Mouse (Mus musculus) B cell, adult 67 days (primary cell): ENCODE data around the gene Hist1h4c. TPM values are rescaled to one million over a fixed set of nuclear protein-coding genes. Genes with fewer than 3 reads are reported as not detected.

ENCODE experiments used
- total RNA-seq, 2 experiments: library from RNA; stranded (reverse); gene quantifications; 4 replicates each; pipeline ENCODE4 v1.2.4; 2023

The Hist1h4c gene
- 100 to 1,000 TPM; 222 to 255 TPM for total RNA-seq

GRCm38 (mm10) chr13:23698300-23698693, at the start of gene Hist1h4c:
TSS of gene Hist1h4c (minus strand) at chr13:23698454.

DNA sequence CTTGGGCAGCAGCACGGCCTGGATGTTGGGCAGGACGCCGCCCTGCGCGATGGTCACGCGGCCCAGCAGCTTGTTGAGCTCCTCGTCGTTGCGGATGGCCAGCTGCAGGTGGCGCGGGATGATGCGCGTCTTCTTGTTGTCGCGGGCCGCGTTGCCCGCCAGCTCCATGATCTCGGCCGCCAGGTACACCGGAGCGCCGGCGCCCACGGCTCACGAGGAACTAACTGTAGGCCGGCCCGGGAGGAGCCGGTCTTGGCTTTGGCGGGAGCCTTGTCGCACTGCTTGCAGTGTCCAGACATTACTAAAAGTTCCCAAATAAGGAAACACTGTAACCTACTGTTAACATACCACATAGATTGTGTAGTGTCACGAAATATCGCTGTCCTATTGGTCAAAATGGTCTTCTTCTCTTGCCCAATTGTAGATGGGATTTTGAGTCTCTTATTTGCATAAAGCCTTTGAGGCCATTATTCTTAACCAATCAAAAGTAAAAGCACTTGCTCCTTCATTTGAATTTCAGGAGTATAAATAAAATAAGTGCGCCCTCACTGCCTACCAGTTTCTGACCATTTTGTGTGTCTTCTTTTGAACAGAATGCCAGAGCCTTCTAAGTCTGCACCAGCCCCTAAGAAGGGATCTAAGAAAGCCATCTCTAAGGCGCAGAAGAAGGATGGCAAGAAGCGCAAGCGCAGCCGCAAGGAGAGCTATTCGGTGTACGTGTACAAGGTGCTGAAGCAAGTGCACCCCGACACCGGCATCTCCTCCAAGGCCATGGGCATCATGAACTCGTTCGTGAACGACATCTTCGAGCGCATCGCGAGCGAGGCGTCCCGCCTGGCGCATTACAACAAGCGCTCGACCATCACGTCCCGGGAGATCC, 48.2 kb upstream of the Hist1h4c start, which contains the start of gene Hist1h2bb:
TSS of gene Hist1h2bb (plus strand) at position 534 of the 880 bp plus-strand sequence.

GRCm38 (mm10) chr13:23745381-23746161, 47.3 kb upstream of the Hist1h4c start, which contains the start of gene Hist1h3c:
TSS of gene Hist1h3c (minus strand) at chr13:23745602.

GRCm38 (mm10) chr13:23738677-23739068, 40.4 kb upstream of the Hist1h4c start, which contains the start of gene Hist1h1c:
TSS of gene Hist1h1c (plus strand) at chr13:23738808.

GRCm38 (mm10) chr13:23710374-23711089, 12.3 kb upstream of the Hist1h4c start, which contains the start of gene Hfe:
TSS of gene Hfe (minus strand) at chr13:23710854.

DNA sequence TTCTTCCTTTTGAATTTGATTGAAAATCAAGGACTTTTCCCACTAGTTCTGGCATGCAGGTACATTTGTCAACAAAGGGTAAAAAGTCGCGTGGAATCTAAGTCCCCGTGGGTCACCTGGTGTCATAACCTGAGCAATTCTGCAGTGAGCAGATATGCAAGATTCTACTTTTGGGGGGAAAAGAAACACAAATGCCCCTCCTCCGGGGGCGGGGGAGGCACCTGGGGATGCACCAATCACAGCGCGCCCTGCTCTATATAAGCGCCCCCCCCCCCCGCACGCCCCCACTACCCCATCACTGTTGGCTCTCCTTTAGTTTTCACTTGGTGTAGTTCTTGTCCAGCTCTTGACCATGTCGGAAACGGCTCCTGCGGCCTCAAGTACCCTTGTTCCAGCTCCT, 2.7 kb downstream of the Hist1h4c start, which contains the start of gene Hist1h1t:
TSS of gene Hist1h1t (plus strand) at position 301 of the 400 bp plus-strand sequence.

GRCm38 (mm10) chr13:23683755-23684281, 14.4 kb downstream of the Hist1h4c start, which contains the start of the genes Hist1h2ac and Hist1h2bc:
TSS of gene Hist1h2ac (minus strand) at chr13:23683948.
TSS of gene Hist1h2bc (plus strand) at chr13:23684199.

Other genes with a start within 250 kb of the Hist1h4c start
- gene Btn1a1, start 232.6 kb downstream of the Hist1h4c start, total RNA-seq, result not detected
- under 1 TPM; 0.65 to 0.67 TPM for gene Btn2a2, start 209.6 kb downstream of the Hist1h4c start, total RNA-seq
- gene Hist1h4h, start 167.4 kb downstream of the Hist1h4c start, total RNA-seq, result 100 to 1,000 TPM; 457 TPM
- 10 to 100 TPM; 21.3 to 28.8 TPM for gene Hist1h2af, start 164.5 kb downstream of the Hist1h4c start, total RNA-seq
- gene Hist1h3g, start 163.0 kb downstream of the Hist1h4c start, total RNA-seq, result 1 to 10 TPM; 1.4 to 6.9 TPM
- gene Hist1h2bh, start 155.1 kb downstream of the Hist1h4c start, total RNA-seq, result 10 to 100 TPM; 10.0 to 13.0 TPM
- 100 to 1,000 TPM; 111 to 119 TPM for gene Hist1h3f, start 154.4 kb downstream of the Hist1h4c start, total RNA-seq
- gene Hist1h4f, start 146.8 kb downstream of the Hist1h4c start, total RNA-seq, result 10 to 100 TPM; 55.2 to 82.9 TPM
- 10 to 100 TPM; 31.1 to 36.2 TPM for gene Hist1h1d, start 145.2 kb downstream of the Hist1h4c start, total RNA-seq
- 100 to 1,000 TPM; 326 to 342 TPM for gene Hist1h3e, start 136.1 kb downstream of the Hist1h4c start, total RNA-seq
- gene Hist1h2ae, start 127.2 kb downstream of the Hist1h4c start, total RNA-seq, result 10 to 100 TPM; 29.2 to 42.2 TPM
- 100 to 1,000 TPM; 649 to 669 TPM for gene Hist1h2bg, start 127.1 kb downstream of the Hist1h4c start, total RNA-seq
- gene Hist1h2bf, start 124.3 kb downstream of the Hist1h4c start, total RNA-seq, result 100 to 1,000 TPM; 327 to 367 TPM
- 10 to 100 TPM; 42.6 to 61.1 TPM for gene Hist1h2ad, start 124.1 kb downstream of the Hist1h4c start, total RNA-seq
- gene Hist1h3d, start 122.7 kb downstream of the Hist1h4c start, total RNA-seq, result 10 to 100 TPM; 40.0 to 45.0 TPM
- 100 to 1,000 TPM; 183 to 195 TPM for gene Hist1h4d, start 116.9 kb downstream of the Hist1h4c start, total RNA-seq
- gene Hist1h2be, start 77.3 kb downstream of the Hist1h4c start, total RNA-seq, result 10 to 100 TPM; 41.6 to 47.3 TPM
- 100 to 1,000 TPM; 385 to 413 TPM for gene Hist1h1e, start 75.9 kb downstream of the Hist1h4c start, total RNA-seq
- gene Hist1h2ac, start 14.5 kb downstream of the Hist1h4c start, total RNA-seq, result 10 to 100 TPM; 12.5 to 15.6 TPM
- 10 to 100 TPM; 24.1 to 30.1 TPM for gene Hist1h2bc, start 14.3 kb downstream of the Hist1h4c start, total RNA-seq
- under 1 TPM; 0.65 to 0.84 TPM for gene Hist1h1t, start 2.6 kb downstream of the Hist1h4c start, total RNA-seq
- 1 to 10 TPM in 1 of 2 experiments, not detected in 1; 1.9 TPM for gene Hfe, start 12.4 kb upstream of the Hist1h4c start, total RNA-seq
- gene Hist1h1c, start 40.4 kb upstream of the Hist1h4c start, total RNA-seq, result 1,000 to 10,000 TPM in 1 of 2 experiments, 100 to 1,000 TPM in 1; 877 to 1,039 TPM
- gene Hist1h3c, start 47.1 kb upstream of the Hist1h4c start, total RNA-seq, result 1 to 10 TPM; 6.8 to 7.4 TPM
- gene Hist1h2bb, start 48.3 kb upstream of the Hist1h4c start, total RNA-seq, result 10 to 100 TPM; 85.2 to 91.3 TPM
- 100 to 1,000 TPM; 102 to 130 TPM for gene Hist1h2ab, start 52.7 kb upstream of the Hist1h4c start, total RNA-seq
- gene Hist1h3b, start 53.8 kb upstream of the Hist1h4c start, total RNA-seq, result 10 to 100 TPM; 41.3 to 45.0 TPM
- 100 to 1,000 TPM in 1 of 2 experiments, 10 to 100 TPM in 1; 90.1 to 106 TPM for gene Hist1h4b, start 58.6 kb upstream of the Hist1h4c start, total RNA-seq
- gene Hist1h4a, start 62.8 kb upstream of the Hist1h4c start, total RNA-seq, result 100 to 1,000 TPM; 142 to 168 TPM
- 100 to 1,000 TPM; 448 to 459 TPM for gene Hist1h3a, start 63.9 kb upstream of the Hist1h4c start, total RNA-seq
- gene Hist1h1a, start 65.2 kb upstream of the Hist1h4c start, total RNA-seq, result 10 to 100 TPM; 39.6 TPM
- gene Trim38, start 71.5 kb upstream of the Hist1h4c start, total RNA-seq, result not detected
- gene Slc17a2, start 108.5 kb upstream of the Hist1h4c start, total RNA-seq, result not detected
- not detected for gene Slc17a3, start 141.0 kb upstream of the Hist1h4c start, total RNA-seq
- not detected for gene Slc17a1, start 169.3 kb upstream of the Hist1h4c start, total RNA-seq
- gene Slc17a4, start 216.6 kb upstream of the Hist1h4c start, total RNA-seq, result not detected
- gene Hist1h2ba, start 235.7 kb upstream of the Hist1h4c start, total RNA-seq, result not detected
- gene Hist1h2aa, start 236.0 kb upstream of the Hist1h4c start, total RNA-seq, result not detected